Mouse (Mus musculus): Measurements from ENCODE around the gene Hjurp. TPM values are rescaled to one million over a fixed set of nuclear protein-coding genes. Genes with fewer than 3 reads are reported as not detected.
A peak's percentile ranks its signal among the peaks of the same experiment; 100 is the strongest.

The Hjurp gene
- polyA plus RNA-seq, 1 experiment from 2014 or later: 169 TPM

DNA sequence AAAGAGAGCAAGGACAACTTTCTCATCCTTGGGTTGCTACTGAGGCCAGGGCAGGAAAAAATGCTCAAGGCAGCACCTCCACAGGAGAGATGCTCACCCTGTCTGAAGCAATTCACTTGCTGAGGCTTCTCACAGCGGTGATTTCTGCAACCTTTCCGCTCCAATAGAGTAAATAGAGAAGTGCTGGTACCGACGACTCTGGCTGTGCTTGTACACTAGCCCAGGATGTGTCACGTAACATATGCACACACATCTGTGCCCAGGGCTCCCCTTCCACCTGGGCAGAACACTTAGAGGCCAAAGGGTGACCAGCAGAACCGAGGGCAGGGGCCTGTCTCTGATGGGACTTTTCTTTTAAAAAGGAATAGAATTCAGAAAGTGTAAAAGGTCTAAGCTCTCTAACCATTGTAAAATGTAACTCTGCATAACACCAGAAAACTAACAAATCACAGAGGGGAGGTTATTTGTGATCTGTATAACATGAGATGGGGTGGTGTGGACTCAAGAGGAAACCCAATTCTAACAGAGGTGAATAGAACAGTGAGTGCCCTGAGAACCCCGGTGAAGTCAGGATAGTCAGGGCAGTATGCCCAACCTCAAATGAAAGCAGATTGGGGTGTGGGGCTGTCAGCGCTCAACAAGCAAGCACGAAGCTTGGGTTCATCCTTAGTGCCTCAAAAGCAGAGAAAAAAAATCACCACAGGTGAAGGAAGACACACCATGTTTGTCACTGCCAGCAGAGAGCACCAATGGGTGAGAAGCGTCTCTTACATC, 16.6 kb downstream of the Hjurp start:
- Histone ChIP-seq H3K4me1 (no peaks in the 10 kb centered on the region), H3K4me3 (no peak overlapping the region), H3K36me3 (peaks cover 65% of the 10 kb centered on the region), H3K9me3 (replicated peaks) (peaks cover 57% of the 10 kb centered on the region), H3K4me2 (replicated peaks) (no peak overlapping the region), H3K27ac (no peak overlapping the region), H3K9ac (no peak overlapping the region), H3K27me3 (no peaks in the 10 kb centered on the region)
- no peak for ATAC-seq (ENCODE audit: low FRiP score)
- whole genome bisulfite sequencing: 84% methylated on average over 10 of the region's 10 CpGs

DNA sequence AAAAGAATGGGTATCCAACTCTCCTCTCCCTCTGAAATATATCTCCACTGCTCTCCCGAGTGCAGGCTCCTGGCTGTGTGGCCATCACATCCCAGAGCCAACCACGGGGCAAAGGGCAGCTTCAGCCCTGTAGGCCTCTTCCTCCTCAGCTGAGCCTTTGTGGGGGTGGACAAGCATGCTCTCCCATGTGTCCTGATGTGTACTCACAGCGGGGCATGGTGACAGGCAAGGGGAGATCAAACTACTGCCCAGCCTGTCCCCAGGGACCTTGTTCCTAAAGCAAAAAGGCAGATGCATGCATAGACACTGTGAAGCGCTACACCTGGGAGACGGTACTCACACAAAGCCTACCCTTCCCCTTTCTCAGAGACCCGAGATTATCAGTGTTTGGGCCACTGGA, 17.3 kb downstream of the Hjurp start:
- Histone ChIP-seq H3K36me3 (peaks cover 58% of the 10 kb centered on the region), H3K27me3 (no peaks in the 10 kb centered on the region), H3K4me1 (no peaks in the 10 kb centered on the region), H3K4me3 (no peak overlapping the region), H3K27ac (no peak overlapping the region), H3K9ac (no peak overlapping the region), H3K9me3 (replicated peaks) (peaks cover 58% of the 10 kb centered on the region), H3K4me2 (replicated peaks) (no peak overlapping the region)
- WGBS: 81% methylated on average over 6 of the region's 6 CpGs
- ATAC-seq (ENCODE audit: low FRiP score): peak; percentile 2; the same call in 1 of the 2 replicates

DNA sequence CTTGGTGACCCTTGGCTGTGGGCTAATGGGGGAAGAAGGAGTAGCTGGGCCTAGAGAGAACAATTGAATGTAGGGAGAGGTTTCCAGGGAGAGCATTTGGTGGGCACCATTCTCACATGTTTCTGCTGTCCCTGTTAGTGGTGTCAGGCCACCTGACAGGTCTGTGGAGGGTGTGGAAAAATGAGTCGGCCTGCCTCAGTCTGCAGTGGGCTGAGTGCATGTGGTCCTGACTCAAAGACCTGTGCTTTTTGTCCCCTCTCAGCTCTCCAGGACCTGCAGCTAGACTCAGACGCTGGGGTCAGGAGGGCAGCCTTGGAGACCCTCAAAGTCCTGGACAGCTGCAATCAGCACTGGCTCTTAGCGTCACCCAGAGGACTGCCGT, 17.8 kb downstream of the Hjurp start:
- Histone ChIP-seq H3K27me3 (no peaks in the 10 kb centered on the region), H3K9me3 (replicated peaks) (peaks cover 61% of the 10 kb centered on the region), H3K4me2 (replicated peaks) (no peak overlapping the region), H3K27ac (no peak overlapping the region), H3K9ac (no peak overlapping the region), H3K36me3 (peaks cover 54% of the 10 kb centered on the region), H3K4me3 (no peak overlapping the region), H3K4me1 (no peaks in the 10 kb centered on the region)
- ATAC-seq (ENCODE audit: low FRiP score): 0 out of 2 replicates have a peak, but pooled peaks have one; percentile 1
- 77% methylated on average over 4 of the region's 4 CpGs for WGBS

DNA sequence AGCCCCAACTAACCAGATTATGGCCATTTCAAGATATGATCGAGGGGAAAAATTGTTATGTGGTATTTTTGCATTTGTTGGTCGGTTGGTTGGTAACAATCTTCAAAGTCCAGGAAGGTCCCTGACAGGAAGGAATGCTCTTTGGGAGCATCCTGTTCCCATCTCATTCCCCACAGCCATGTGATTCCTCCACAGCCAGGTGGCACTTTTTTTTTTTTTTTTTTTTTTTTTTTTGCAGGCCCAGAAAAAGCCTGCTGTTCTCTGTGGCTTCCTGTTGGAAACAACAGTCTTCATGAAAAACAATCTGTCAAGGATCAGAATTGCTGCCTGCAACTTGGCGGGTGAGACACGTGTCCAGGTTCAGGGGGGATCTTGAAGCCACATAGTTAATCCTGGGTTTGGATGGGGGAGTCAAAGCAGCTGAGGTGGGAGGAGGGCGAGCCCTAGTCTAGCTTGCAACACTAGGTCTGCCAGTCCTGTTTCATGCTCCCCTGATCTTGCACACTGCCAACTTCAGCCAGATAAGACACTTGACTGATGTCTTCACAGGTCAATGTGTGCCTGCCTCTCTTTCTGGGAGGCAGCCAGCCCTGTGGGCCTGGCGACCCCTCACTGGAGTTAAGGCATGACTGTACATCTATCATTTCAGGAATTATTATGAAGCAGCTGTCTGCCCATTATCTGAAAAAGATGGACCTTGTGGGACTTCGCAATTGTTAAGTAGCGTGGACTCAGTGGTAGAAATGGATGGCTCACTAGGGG, 18.4 kb downstream of the Hjurp start:
- no peak overlapping the region for H3K4me3 ChIP-seq
- no peak overlapping the region for H3K9ac ChIP-seq
- no peaks in the 10 kb centered on the region for H3K27me3 ChIP-seq
- H3K4me2 ChIP-seq (replicated peaks): no peak overlapping the region
- H3K4me1 ChIP-seq: no peaks in the 10 kb centered on the region
- peaks cover 67% of the 10 kb centered on the region for H3K9me3 ChIP-seq (replicated peaks)
- WGBS: 77% methylated on average over 8 of the region's 8 CpGs
- 0 out of 2 replicates have a peak, but pooled peaks have one; percentile 0 for ATAC-seq (ENCODE audit: low FRiP score)
- H3K36me3 ChIP-seq: peaks cover 48% of the 10 kb centered on the region
- H3K27ac ChIP-seq: no peak overlapping the region

DNA sequence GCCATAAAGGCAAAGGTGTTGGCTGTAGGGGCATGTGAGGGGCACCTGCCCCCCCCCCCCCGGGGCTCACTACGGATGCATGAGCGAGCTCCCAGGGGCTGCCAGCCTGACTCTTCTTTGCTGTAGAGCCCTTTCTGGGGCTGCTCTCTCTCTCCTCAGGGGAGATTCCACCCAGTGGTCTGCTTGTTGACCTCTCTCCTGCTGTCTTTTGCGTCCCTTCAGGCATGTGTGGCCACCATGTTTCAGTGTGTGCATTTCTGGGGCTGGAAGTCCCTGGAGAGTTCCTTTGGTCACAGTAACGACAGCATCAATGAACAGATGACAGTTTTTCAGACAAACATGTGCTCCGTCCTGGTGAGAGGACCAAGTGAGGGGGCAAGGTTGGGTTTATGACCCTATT, 19.1 kb downstream of the Hjurp start:
- no peak for ATAC-seq (ENCODE audit: low FRiP score)
- Histone ChIP-seq H3K4me1 (no peaks in the 10 kb centered on the region), H3K4me3 (no peak overlapping the region), H3K36me3 (peaks cover 41% of the 10 kb centered on the region), H3K27me3 (no peaks in the 10 kb centered on the region), H3K9me3 (replicated peaks) (peaks cover 66% of the 10 kb centered on the region), H3K27ac (no peak overlapping the region), H3K4me2 (replicated peaks) (no peak overlapping the region), H3K9ac (no peak overlapping the region)
- 65% methylated on average over 6 of the region's 6 CpGs for WGBS

DNA sequence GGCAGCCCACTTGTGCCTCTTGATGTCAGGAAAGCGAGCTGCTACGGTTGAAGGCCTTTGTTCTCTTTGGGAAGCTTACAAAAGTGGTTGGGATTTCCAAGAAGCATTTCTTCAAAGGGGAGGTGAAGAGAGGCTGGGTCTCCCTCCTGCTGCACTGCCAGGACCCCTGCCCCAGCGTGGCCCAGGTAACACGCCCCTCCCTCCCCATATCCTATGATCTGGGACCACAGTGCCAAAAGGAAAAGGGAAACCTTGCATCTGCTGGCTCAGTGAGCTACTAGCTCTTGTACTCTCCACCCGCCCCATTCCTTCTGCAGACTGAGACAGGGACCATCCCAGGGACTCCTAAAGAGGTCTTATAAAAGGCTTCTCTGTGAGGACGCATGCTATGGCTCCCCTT, 19.8 kb downstream of the Hjurp start:
- H3K4me1 ChIP-seq: no peaks in the 10 kb centered on the region
- peaks cover 34% of the 10 kb centered on the region for H3K36me3 ChIP-seq
- H3K27ac ChIP-seq: no peak overlapping the region
- no peak for ATAC-seq (ENCODE audit: low FRiP score)
- H3K27me3 ChIP-seq: no peaks in the 10 kb centered on the region
- no peak overlapping the region for H3K9ac ChIP-seq
- WGBS: 81% methylated on average over 6 of the region's 6 CpGs
- no peak overlapping the region for H3K4me2 ChIP-seq (replicated peaks)
- H3K9me3 ChIP-seq (replicated peaks): peaks cover 71% of the 10 kb centered on the region
- H3K4me3 ChIP-seq: no peak overlapping the region

DNA sequence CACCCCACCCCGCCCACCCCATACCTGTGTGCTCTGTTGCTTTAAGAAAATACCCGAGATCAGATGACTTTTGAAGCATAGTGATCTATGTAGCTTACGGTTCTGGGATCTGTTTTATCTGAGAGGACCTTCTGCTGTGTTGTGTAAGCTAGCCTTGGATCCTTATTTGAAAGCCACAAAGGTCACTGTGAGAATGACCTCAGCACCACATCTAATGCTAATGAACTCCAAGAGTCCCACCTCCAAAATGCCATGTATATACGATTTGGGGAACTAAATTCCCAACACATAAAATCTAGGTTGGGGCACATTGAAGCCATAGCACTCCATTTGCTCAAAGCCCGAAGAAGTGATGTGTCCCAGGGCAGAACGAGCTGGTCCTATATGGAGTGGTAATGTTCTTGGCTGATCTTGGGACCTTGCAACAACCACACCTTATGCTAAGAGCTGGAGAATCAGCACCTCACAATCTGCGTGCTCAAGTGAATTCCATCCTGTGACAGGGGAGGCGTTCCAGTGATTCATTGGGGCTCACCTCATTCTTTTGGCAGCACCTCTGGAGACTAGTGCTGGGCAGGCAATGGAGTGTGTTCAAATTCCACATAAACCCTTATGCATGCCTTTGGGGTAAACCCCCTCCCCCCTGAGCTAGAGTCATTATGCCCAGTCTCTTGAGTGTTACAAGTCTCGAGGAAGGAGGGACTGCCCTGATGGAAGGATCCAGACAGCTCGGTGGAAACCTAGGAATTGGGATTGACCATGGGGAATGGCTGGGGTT, 20.4 kb downstream of the Hjurp start:
- no peak overlapping the region for H3K9ac ChIP-seq
- no peak for ATAC-seq (ENCODE audit: low FRiP score)
- no peaks in the 10 kb centered on the region for H3K27me3 ChIP-seq
- H3K4me1 ChIP-seq: no peaks in the 10 kb centered on the region
- no peak overlapping the region for H3K4me2 ChIP-seq (replicated peaks)
- H3K36me3 ChIP-seq: peaks cover 28% of the 10 kb centered on the region
- 80% methylated on average over 10 of the region's 10 CpGs for WGBS
- H3K9me3 ChIP-seq (replicated peaks): peaks cover 78% of the 10 kb centered on the region
- H3K4me3 ChIP-seq: no peak overlapping the region
- H3K27ac ChIP-seq: no peak overlapping the region

DNA sequence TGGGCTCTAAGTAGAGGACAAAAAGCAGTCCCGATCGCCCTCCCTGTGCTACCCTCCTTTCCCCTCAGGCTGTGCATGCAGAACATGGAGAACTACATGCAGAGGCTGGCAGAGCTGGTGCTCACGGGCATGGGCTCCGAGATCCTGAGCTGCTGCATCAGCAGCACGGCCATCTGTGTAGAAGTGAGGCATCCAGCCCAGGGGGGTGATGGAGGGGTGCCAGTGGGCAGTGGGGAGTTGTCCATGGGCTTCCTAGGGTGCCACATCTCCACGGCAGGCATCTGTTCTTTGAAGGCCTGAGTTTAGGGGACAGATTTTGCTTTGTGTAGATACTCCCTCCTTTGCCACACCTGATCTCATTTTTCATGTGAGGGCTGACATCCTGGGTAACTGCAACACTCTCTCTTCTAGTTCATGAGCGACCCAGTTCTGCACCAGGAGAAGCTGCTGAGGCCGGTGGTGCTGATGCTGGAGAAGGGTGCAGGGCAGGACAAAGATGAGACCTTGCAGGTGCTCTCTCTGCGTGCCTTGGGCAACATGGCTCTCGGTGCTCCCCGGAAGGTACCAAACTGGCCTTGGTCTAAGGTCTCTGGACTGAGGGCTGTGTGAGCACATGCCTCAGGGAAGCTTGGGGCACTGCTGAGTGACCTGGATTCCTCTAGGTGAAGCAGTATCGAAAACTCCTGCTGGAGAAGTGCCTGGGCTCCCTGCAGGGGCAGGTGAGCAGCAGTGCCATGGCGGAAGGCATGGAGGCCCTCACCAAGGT, 21.3 kb downstream of the Hjurp start:
- peaks cover 20% of the 10 kb centered on the region for H3K36me3 ChIP-seq
- H3K27ac ChIP-seq: no peak overlapping the region
- no peak overlapping the region for H3K4me3 ChIP-seq
- no peaks in the 10 kb centered on the region for H3K4me1 ChIP-seq
- 82% methylated on average over 13 of the region's 13 CpGs for WGBS
- peaks cover 79% of the 10 kb centered on the region for H3K9me3 ChIP-seq (replicated peaks)
- no peak overlapping the region for H3K9ac ChIP-seq
- no peak for ATAC-seq (ENCODE audit: low FRiP score)
- no peaks in the 10 kb centered on the region for H3K27me3 ChIP-seq
- H3K4me2 ChIP-seq (replicated peaks): no peak overlapping the region

DNA sequence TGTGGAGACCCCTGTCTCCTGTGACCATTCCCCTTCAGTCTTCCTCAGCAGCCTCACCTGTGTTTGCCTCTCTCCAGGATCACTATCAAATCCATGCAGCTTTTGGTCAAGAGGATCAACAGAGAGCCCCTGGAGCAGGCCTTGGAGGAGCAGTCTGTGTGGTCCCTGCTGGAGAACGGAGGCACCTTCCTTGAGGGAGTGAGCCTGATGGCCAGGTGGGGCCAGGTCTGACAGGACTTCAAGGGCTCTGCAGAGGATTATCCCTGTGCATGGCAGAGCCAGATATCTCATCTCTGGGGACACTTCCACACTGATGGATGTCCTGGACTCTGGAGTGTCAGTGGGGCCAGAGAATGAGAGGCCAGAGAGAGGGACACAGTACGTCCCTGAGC, 22.0 kb downstream of the Hjurp start:
- 55% methylated on average over 2 of the region's 2 CpGs for WGBS
- H3K9me3 ChIP-seq (replicated peaks): peaks cover 86% of the 10 kb centered on the region
- no peaks in the 10 kb centered on the region for H3K4me1 ChIP-seq
- ATAC-seq (ENCODE audit: low FRiP score): peak; percentile 3; the same call in 1 of the 2 replicates
- no peaks in the 10 kb centered on the region for H3K27me3 ChIP-seq
- H3K36me3 ChIP-seq: peaks cover 13% of the 10 kb centered on the region
- H3K27ac ChIP-seq: no peak overlapping the region
- no peak overlapping the region for H3K4me2 ChIP-seq (replicated peaks)
- H3K9ac ChIP-seq: no peak overlapping the region
- H3K4me3 ChIP-seq: no peak overlapping the region

DNA sequence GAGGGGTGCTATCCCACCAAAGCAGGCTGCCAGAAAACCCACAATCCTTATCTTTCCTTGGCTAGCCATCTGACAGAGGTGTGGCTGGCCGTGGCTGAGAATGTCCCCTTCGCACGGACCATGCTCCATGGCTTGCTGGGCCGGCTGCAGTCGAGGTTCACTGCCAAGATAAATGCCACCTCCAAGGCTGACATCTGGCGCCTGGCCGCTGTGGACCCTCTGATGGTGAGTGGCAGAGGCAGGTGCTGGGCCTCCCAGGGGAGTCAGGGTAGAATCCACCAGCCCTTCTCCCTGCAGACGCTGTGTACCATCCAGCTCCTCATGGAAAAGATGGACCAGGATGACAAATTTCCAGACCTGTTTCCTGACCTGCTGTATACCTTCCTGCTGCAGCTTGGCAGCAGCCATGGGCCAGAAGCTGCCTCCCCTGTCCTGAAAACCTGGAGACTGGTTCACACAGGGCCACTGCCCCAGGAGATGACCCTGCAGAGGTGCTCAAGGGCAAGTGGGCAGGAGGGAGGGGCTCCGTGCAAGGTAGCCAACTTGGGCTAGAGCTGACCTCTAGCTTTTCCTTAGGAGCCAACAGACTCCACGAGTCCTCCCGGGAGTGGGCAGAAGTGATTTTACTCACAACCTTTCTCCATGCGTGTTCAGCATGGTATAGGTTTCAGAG, 22.5 kb downstream of the Hjurp start:
- H3K36me3 ChIP-seq: peaks cover 7% of the 10 kb centered on the region
- H3K27ac ChIP-seq: no peak overlapping the region
- H3K27me3 ChIP-seq: no peaks in the 10 kb centered on the region
- H3K9me3 ChIP-seq (replicated peaks): peaks cover 87% of the 10 kb centered on the region
- no peak overlapping the region for H3K9ac ChIP-seq
- 86% methylated on average over 12 of the region's 12 CpGs for WGBS
- peak; percentile 2; the same call in 1 of the 2 replicates for ATAC-seq (ENCODE audit: low FRiP score)
- H3K4me2 ChIP-seq (replicated peaks): no peak overlapping the region
- no peak overlapping the region for H3K4me3 ChIP-seq
- no peaks in the 10 kb centered on the region for H3K4me1 ChIP-seq

DNA sequence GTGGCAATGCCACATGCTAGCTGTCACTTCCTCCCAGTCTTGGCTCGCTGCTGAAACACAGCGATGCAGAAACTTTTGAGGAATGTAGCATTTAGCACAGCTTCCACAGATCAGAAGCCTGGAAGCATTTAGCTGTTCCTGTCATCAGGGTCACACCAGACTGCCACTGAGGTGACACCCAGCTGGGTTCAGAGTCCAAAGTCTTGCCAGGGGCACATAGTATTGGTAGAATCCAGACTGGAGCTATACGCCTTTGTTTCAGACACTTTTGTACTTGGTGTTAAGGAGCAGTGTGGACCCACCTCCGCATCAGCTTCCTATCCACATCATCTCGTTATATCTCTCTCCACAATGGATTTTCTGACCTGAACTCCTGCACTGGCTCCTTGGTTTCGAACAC, 23.9 kb downstream of the Hjurp start:
- Histone ChIP-seq H3K9ac (no peak overlapping the region), H3K4me2 (replicated peaks) (no peak overlapping the region), H3K27ac (no peak overlapping the region), H3K9me3 (replicated peaks) (peaks cover 92% of the 10 kb centered on the region), H3K27me3 (no peaks in the 10 kb centered on the region), H3K4me3 (no peak overlapping the region), H3K4me1 (no peaks in the 10 kb centered on the region), H3K36me3 (no peaks in the 10 kb centered on the region)
- no peak for ATAC-seq (ENCODE audit: low FRiP score)
- WGBS: 74% methylated on average over 6 of the region's 6 CpGs
